Mouse (Mus musculus) embryonic facial prominence, embryonic 14.5 days (tissue): ENCODE measurements around the gene Ccne1. TPM values are rescaled to one million over a fixed set of nuclear protein-coding genes. Genes with fewer than 3 reads are reported as not detected.

Experiments
- ATAC-seq: fragments of 200-750 bp; cut with Nextera tagmentation; 2 replicates; pipeline ENCODE4 v1.8.0; 2017; ENCODE audit warnings: low read depth, moderate number of reproducible peaks, moderate TSS enrichment
- DNase-seq: peaks from one replicate; pipeline ENCODE4 v3.0.0-alpha.2; 2015; ENCODE audit warnings: low spot score
- H3K27ac ChIP-seq: fragments of 300-500 bp; sonication (generic); replicated peaks from 2 replicates; pipeline ENCODE4 v1.5.1; 2014; ENCODE audit warnings: low read depth, mild to moderate bottlenecking, low read length, moderate library complexity
- H3K27me3 ChIP-seq: fragments of 300-500 bp; sonication (generic); replicated peaks from 2 replicates; pipeline ENCODE4 v1.6.1; 2014; ENCODE audit warnings: low read length; ENCODE audit not compliant: control insufficient read depth, insufficient read depth
- H3K36me3 ChIP-seq: fragments of 300-500 bp; sonication (generic); 2 replicates; pipeline ENCODE4 v1.6.1; 2014; ENCODE audit warnings: low read length, mixed read lengths; ENCODE audit not compliant: control insufficient read depth, insufficient read depth
- H3K4me1 ChIP-seq: fragments of 300-500 bp; sonication (generic); 2 replicates; pipeline ENCODE4 v1.6.1; 2014; ENCODE audit warnings: antibody characterized with exemption, low read length; ENCODE audit not compliant: control insufficient read depth, insufficient read depth
- H3K4me2 ChIP-seq: fragments of 300-500 bp; sonication (generic); 2 replicates; pipeline ENCODE4 v1.6.1; 2014; ENCODE audit warnings: low read depth, mild to moderate bottlenecking, low read length, moderate library complexity, mixed read lengths
- H3K4me3 ChIP-seq: fragments of 300-500 bp; sonication (generic); 2 replicates; pipeline ENCODE4 v1.5.1; 2014; ENCODE audit warnings: low read depth, mild to moderate bottlenecking, low read length
- H3K9ac ChIP-seq: fragments of 300-500 bp; sonication (generic); 2 replicates; pipeline ENCODE4 v1.6.1; 2014; ENCODE audit warnings: low read depth, mild to moderate bottlenecking, low read length, moderate library complexity, mixed read lengths
- H3K9me3 ChIP-seq: fragments of 300-500 bp; sonication (generic); 2 replicates; pipeline ENCODE4 v1.6.1; 2016; ENCODE audit warnings: low read length; ENCODE audit not compliant: control insufficient read depth
- WGBS: fragments of 180-500 bp; shearing (Covaris S2); extraction: QIAGEN DNeasy Blood & Tissue Kit; methylation state at CpG from one replicate; pipeline ENCODE4 v1.1.7; 2014; 5-methylcytosine and 5-hydroxymethylcytosine counted together
- polyA plus RNA-seq: library from polyadenylated mRNA; unstranded; fragments of >200 nt; fragmentation: Nextera tagmentation; extraction: Ambion mirVana; gene quantifications from 2 replicates; pipeline ENCODE4 v1.2.1, GENCODE M21; 2014

The Ccne1 gene
- polyA plus RNA-seq, 1 experiment from 2014 or later, result 73.7 TPM

DNA sequence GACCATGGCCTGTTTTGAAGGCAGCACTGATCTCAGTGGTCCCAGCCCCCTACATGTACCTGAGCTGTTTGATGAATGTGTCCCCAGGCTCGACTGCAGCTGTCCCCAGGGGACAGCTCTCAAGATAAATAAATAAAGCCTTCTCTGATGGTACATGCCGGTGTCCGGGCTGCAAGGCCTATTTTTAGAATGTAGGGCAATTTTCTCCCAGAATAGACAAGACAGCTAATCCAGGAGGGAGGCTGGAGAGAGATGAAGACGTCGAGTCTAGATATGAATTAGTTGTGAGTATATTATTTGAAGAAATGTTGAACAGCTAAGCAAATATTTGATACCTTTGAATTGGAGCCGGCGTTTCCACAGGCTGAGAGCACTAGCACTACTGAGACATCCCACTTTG lies 48.2 kb downstream of the Ccne1 start:
- H3K9me3 ChIP-seq, result no peaks in the 10 kb centered on the region
- ATAC-seq (no peak), DNase-seq (peak; percentile 3)
- no peak overlapping the region for H3K4me2 ChIP-seq
- no peak overlapping the region for H3K4me3 ChIP-seq
- no peaks in the 10 kb centered on the region for H3K27me3 ChIP-seq
- no peak overlapping the region for H3K27ac ChIP-seq
- H3K4me1 ChIP-seq, result no peaks in the 10 kb centered on the region
- 0 out of 2 replicates have a peak overlapping the region, but pooled peaks have one; percentile 5 for H3K9ac ChIP-seq
- H3K36me3 ChIP-seq, result no peaks in the 10 kb centered on the region
- 41% methylated on average over 7 of the region's 7 CpGs for WGBS

DNA sequence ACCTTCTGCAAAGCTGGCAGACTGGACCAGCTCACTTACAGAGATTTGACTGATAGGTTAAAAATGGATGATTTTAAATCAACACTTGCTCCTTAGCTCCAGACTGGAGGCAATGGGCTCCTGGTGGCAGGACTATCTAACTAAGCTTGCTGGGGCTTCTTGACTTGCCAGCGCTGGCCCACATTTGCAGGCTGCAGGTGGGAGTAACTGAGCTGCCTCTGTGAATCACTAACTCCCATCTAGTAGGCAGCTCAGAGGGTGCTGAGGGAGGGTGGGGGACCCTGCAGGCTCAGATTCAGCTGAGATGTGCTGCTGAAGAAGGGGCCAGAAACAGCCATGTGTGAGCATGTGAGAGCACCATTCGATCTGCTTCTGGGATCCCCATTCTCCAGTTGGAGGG lies 51.3 kb downstream of the Ccne1 start:
- Histone ChIP-seq H3K9ac (no peak overlapping the region), H3K27me3 (no peaks in the 10 kb centered on the region), H3K27ac (no peak overlapping the region), H3K4me1 (no peaks in the 10 kb centered on the region), H3K4me2 (no peak overlapping the region), H3K36me3 (no peaks in the 10 kb centered on the region), H3K4me3 (no peak overlapping the region), H3K9me3 (no peaks in the 10 kb centered on the region)
- ATAC-seq (no peak), DNase-seq (no peak)
- WGBS, result 63% methylated on average over 2 of the region's 2 CpGs

DNA sequence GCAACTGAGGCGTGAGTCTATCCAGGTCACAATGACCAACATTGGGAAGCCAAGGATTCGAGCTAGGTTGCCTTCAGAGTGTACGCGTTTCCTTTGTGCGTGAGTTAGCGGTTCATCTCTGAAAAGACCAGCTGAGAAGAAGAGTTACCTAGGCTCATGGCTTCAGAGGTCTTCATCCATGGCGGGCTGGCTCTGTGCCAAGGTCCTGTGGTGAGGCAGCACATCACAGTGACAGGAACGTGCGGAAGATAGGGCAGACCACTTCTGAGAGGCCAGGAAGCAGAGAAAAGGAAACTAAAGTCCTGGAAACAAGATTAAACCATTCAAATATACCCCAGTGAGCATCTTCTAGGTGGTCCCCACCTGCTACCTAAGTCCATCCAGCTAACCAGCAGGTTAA lies 53.1 kb downstream of the Ccne1 start:
- Histone ChIP-seq H3K4me2 (no peak overlapping the region), H3K36me3 (no peaks in the 10 kb centered on the region), H3K9ac (no peak overlapping the region), H3K4me3 (no peak overlapping the region), H3K9me3 (no peaks in the 10 kb centered on the region), H3K4me1 (no peaks in the 10 kb centered on the region), H3K27ac (no peak overlapping the region), H3K27me3 (no peaks in the 10 kb centered on the region)
- ATAC-seq (no peak), DNase-seq (no peak)
- 83% methylated on average over 9 of the region's 9 CpGs for WGBS

Other genes starting within 250 kb of the Ccne1 start
- 42.0 and 42.1 TPM in 2 replicates for gene Uri1, start 84.0 kb downstream of the Ccne1 start, polyA plus RNA-seq
- gene 1600014C10Rik, start 75.7 kb upstream of the Ccne1 start, polyA plus RNA-seq, result 15.6 and 17.5 TPM in 2 replicates
- gene Plekhf1, start 120.5 kb upstream of the Ccne1 start, polyA plus RNA-seq, result 4.5 and 5.1 TPM in 2 replicates
- 56.8 and 62.0 TPM in 2 replicates for gene Pop4, start 163.9 kb upstream of the Ccne1 start, polyA plus RNA-seq